Comparison of ENCODE assay signal across 13 mouse cellular contexts in genomic region chr5:125337526-125337925, GRCm38 (mm10). TPM values are rescaled to one million over a fixed set of nuclear protein-coding genes. Genes with fewer than 3 reads are reported as not detected.
DNase-seq lines count a peak whose midpoint lies in the region; ATAC-seq and TF ChIP-seq lines count a peak whose summit lies in the region.
"Had no signal": no experiment of that assay in that cellular context is flagged by ENCODE, and none has a peak within 500 bp of the region (broad histone marks: within the 10 kb centered on the region; RNA-seq: fewer than 3 reads in every experiment).

No protein-coding gene starts in this region.

- no peak for TF ChIP-seq POLR2A in liver, adult 2 months (IDR thresholded peaks at IDR 0.05; ENCODE audit: extremely low read depth, insufficient read depth, low read length)

- H3K79me2 ChIP-seq in liver, adult 2 months (ENCODE audit: control insufficient read depth, insufficient read depth, low read length), result peaks cover 46% of the 10 kb centered on the region

- peak overlapping the region; percentile 65 for H3K27ac ChIP-seq in heart, embryonic 13.5 days (replicated peaks)
- H3K27ac ChIP-seq in liver, adult 2 months (replicated peaks; ENCODE audit: insufficient read depth, low read depth, low read length), result peak overlapping the region; percentile 87
- peak overlapping the region; percentile 74 for H3K27ac ChIP-seq in liver, embryonic 13.5 days
- H3K27ac ChIP-seq: embryonic facial prominence, embryonic 15.5 days had no signal

- TF ChIP-seq CTCF in liver, adult 2 months (IDR thresholded peaks at IDR 0.05; ENCODE audit: low read depth, low read length), result no peak

- H3K4me2 ChIP-seq in heart, embryonic 13.5 days, result no peak overlapping the region
- peak overlapping the region; percentile 95 for H3K4me2 ChIP-seq in liver, embryonic 13.5 days
- H3K4me2 ChIP-seq: embryonic facial prominence, embryonic 15.5 days; lung, embryonic 14.5 days had no signal

- no peaks in the 10 kb centered on the region for H3K27me3 ChIP-seq in heart, embryonic 13.5 days (replicated peaks)
- H3K27me3 ChIP-seq in liver, adult 2 months (ENCODE audit: control insufficient read depth, insufficient read depth, low read length), result no peaks in the 10 kb centered on the region
- H3K27me3 ChIP-seq in liver, embryonic 13.5 days, result no peaks in the 10 kb centered on the region
- H3K27me3 ChIP-seq: embryonic facial prominence, embryonic 15.5 days had no signal

- H3K9me3 ChIP-seq in heart, embryonic 13.5 days, result no peaks in the 10 kb centered on the region
- no peaks in the 10 kb centered on the region for H3K9me3 ChIP-seq in liver, embryonic 13.5 days (replicated peaks)
- H3K9me3 ChIP-seq: embryonic facial prominence, embryonic 15.5 days had no signal

- H3K36me3 ChIP-seq in heart, embryonic 13.5 days, result peaks cover 7% of the 10 kb centered on the region; the same call in 1 of the 2 replicates
- no peaks in the 10 kb centered on the region for H3K36me3 ChIP-seq in liver, adult 2 months (ENCODE audit: control insufficient read depth, insufficient read depth, low read length)
- H3K36me3 ChIP-seq in liver, embryonic 13.5 days, result peaks cover 33% of the 10 kb centered on the region
- H3K36me3 ChIP-seq: embryonic facial prominence, embryonic 15.5 days had no signal

- H3K9ac ChIP-seq in heart, embryonic 13.5 days, result peak overlapping the region; percentile 59
- peak overlapping the region; percentile 53 for H3K9ac ChIP-seq in liver, adult 2 months (ENCODE audit: low read depth, low read length)
- H3K9ac ChIP-seq in liver, embryonic 13.5 days, result peak overlapping the region; percentile 87; the same call in 1 of the 2 replicates
- H3K9ac ChIP-seq: embryonic facial prominence, embryonic 15.5 days; lung, embryonic 14.5 days had no signal

- ATAC-seq in heart, embryonic 13.5 days (ENCODE audit: extremely low read depth, insufficient number of reproducible peaks, low FRiP score, low TSS enrichment), result no peak
- no peak for ATAC-seq in liver, embryonic 13.5 days (ENCODE audit: low read depth)

- 75% methylated on average over 7 of the region's 7 CpGs for WGBS in heart, embryonic 13.5 days
- WGBS in liver, adult 2 months, result 21% methylated on average over 7 of the region's 7 CpGs
- WGBS in liver, embryonic 13.5 days (ENCODE audit: insufficient replicate concordance), result 79% methylated on average over 7 of the region's 7 CpGs

- H3K4me1 ChIP-seq in heart, embryonic 13.5 days, result peaks cover 67% of the 10 kb centered on the region
- H3K4me1 ChIP-seq in liver, adult 2 months (ENCODE audit: control insufficient read depth, insufficient read depth, low read length), result peaks cover 39% of the 10 kb centered on the region
- H3K4me1 ChIP-seq in liver, embryonic 13.5 days (replicated peaks), result peaks cover 74% of the 10 kb centered on the region

- H3K4me3 ChIP-seq in heart, embryonic 13.5 days, result no peak overlapping the region
- no peak overlapping the region for H3K4me3 ChIP-seq in liver, adult 2 months (ENCODE audit: insufficient read depth, low read depth, low read length)
- H3K4me3 ChIP-seq in liver, embryonic 13.5 days (replicated peaks), result no peak overlapping the region
- H3K4me3 ChIP-seq: embryonic facial prominence, embryonic 15.5 days had no signal

- peak; percentile 20 to 63 for DNase-seq in adrenal gland, adult (ENCODE audit: inconsistent age in 2 of 2, low spot score in 1 of 2)
- DNase-seq in adrenal gland, postnatal 36 days, result no peak
- no peak for DNase-seq in heart, postnatal 4 days
- peak; percentile 80 for DNase-seq in liver, adult 2 months (ENCODE audit: extremely low read depth, low read depth, low spot score)
- DNase-seq in liver, result no peak
- no peak for DNase-seq in liver, embryonic 13.5 days
- DNase-seq in layer of hippocampus, postnatal 36 days, result no peak
- DNase-seq: cerebellum, adult 9-10 months; kidney, postnatal 36 days; lung, embryonic 14.5 days; thymus, postnatal 4 days had no signal

RNA-seq across cellular contexts. Expression of gene Scarb1, which starts 3.4 kb away (rescaled TPM):
- 1,000 to 10,000 TPM; 1,867 to 4,652 TPM for total RNA-seq in adrenal gland, postnatal 36 days (2021)
- 65.6 and 69.7 TPM in 2 replicates for polyA plus RNA-seq in heart, embryonic 13.5 days (2015; fragmentation: Nextera tagmentation; extraction: Ambion mirVana)
- 10 to 100 TPM; 65.7 to 67.0 TPM for total RNA-seq in heart, postnatal 4 days (2021)
- 72.4 and 108 TPM in 2 replicates for total RNA-seq in liver, adult 2 months (2014; rRNA removed)
- 189 and 223 TPM in 2 replicates for polyA plus RNA-seq in liver, adult 2 months (2012; rRNA removed)
- polyA plus RNA-seq in liver, embryonic 13.5 days (2015; fragmentation: Nextera tagmentation; extraction: Ambion mirVana), result 66.1 and 76.3 TPM in 2 replicates
- total RNA-seq in layer of hippocampus, postnatal 36 days (2021), result 10 to 100 TPM; 32.1 to 32.8 TPM

RNA-seq across cellular contexts. Expression of gene Gm10382, which starts 51.6 kb away (rescaled TPM):
- total RNA-seq in adrenal gland, postnatal 36 days (2021), result under 1 TPM; 0.23 to 0.40 TPM
- 0.68 and 0.70 TPM in 2 replicates for polyA plus RNA-seq in heart, embryonic 13.5 days (2015; fragmentation: Nextera tagmentation; extraction: Ambion mirVana)
- under 1 TPM; 0.21 to 0.29 TPM for total RNA-seq in heart, postnatal 4 days (2021)
- total RNA-seq in liver, adult 2 months (2014; rRNA removed), result 0.13 TPM in 1 of 2 replicates, not detected in the other
- polyA plus RNA-seq in liver, adult 2 months (2012; rRNA removed), result 0.16 and 0.24 TPM in 2 replicates
- 0.10 and 0.21 TPM in 2 replicates for polyA plus RNA-seq in liver, embryonic 13.5 days (2015; fragmentation: Nextera tagmentation; extraction: Ambion mirVana)
- not detected for total RNA-seq in layer of hippocampus, postnatal 36 days (2021)

RNA-seq across cellular contexts. Expression of gene Ubc, which starts 52.5 kb away (rescaled TPM):
- 1,000 to 10,000 TPM; 1,428 to 1,489 TPM for total RNA-seq in adrenal gland, postnatal 36 days (2021)
- polyA plus RNA-seq in heart, embryonic 13.5 days (2015; fragmentation: Nextera tagmentation; extraction: Ambion mirVana), result 819 and 833 TPM in 2 replicates
- 100 to 1,000 TPM; 781 to 834 TPM for total RNA-seq in heart, postnatal 4 days (2021)
- 634 and 1,049 TPM in 2 replicates for total RNA-seq in liver, adult 2 months (2014; rRNA removed)
- polyA plus RNA-seq in liver, adult 2 months (2012; rRNA removed), result 990 and 1,297 TPM in 2 replicates
- polyA plus RNA-seq in liver, embryonic 13.5 days (2015; fragmentation: Nextera tagmentation; extraction: Ambion mirVana), result 517 and 564 TPM in 2 replicates
- 100 to 1,000 TPM; 766 to 814 TPM for total RNA-seq in layer of hippocampus, postnatal 36 days (2021)

Comparison
In these comparisons a context has a peak if more than half of its experiments do, and no peak if none do; other contexts are left out.
1. DNase-seq: peak in adrenal gland, adult (2 of 2) and liver, adult 2 months (single experiment); none in adrenal gland, postnatal 36 days (0 of 2), heart, postnatal 4 days (single experiment), liver (single experiment), liver, embryonic 13.5 days (single experiment) and layer of hippocampus, postnatal 36 days (0 of 2).
2. RNA of gene Scarb1, which starts 3.4 kb away (total RNA-seq): 1,867 to 4,652 TPM in adrenal gland, postnatal 36 days; 72.4 to 108 TPM in liver, adult 2 months, 65.7 to 67.0 TPM in heart, postnatal 4 days and 32.1 to 32.8 TPM in layer of hippocampus, postnatal 36 days; every median in the first group is over 10 times any median in the second.
3. Peak in every context shown above with its lines, with median percentiles within 50 percentile points of each other: H3K27ac ChIP-seq and H3K9ac ChIP-seq.